Mouse (Mus musculus) layer of hippocampus, postnatal 14 days (tissue): ENCODE measurements around the gene Phf19. TPM values are rescaled to one million over a fixed set of nuclear protein-coding genes. Genes with fewer than 3 reads are reported as not detected.

ENCODE experiments used
- DNase-seq, 2 experiments: peaks; one replicate each; pipeline ENCODE4 v3.0.0; 2021 to 2022; ENCODE audit warnings: low spot score in 2 of 2, mixed read lengths in 1 of 2
- total RNA-seq, 2 experiments: library from RNA; stranded (reverse); gene quantifications; 2 replicates each; pipeline ENCODE4 v1.2.3; 2021

Phf19 gene
- total RNA-seq, 2 experiments from 2014 or later: 1.0 to 2.2 TPM

- DNase-seq: no peak
Observed at GRCm38 (mm10) chr2:34940246-34940645, 26.4 kb upstream of the Phf19 start.

- no peak for DNase-seq
Observed at GRCm38 (mm10) chr2:34938269-34939208, 24.7 kb upstream of the Phf19 start.

GRCm38 (mm10) chr2:34937460-34937859 lies 23.6 kb upstream of the Phf19 start:
- no peak for DNase-seq

GRCm38 (mm10) chr2:34927320-34927719 lies 13.5 kb upstream of the Phf19 start:
- DNase-seq: no peak

GRCm38 (mm10) chr2:34922729-34923128 lies 8.9 kb upstream of the Phf19 start:
- no peak for DNase-seq

- DNase-seq: no peak
Observed at GRCm38 (mm10) chr2:34920144-34920543, 6.3 kb upstream of the Phf19 start.

- DNase-seq: no peak
Observed at GRCm38 (mm10) chr2:34915103-34915502, 1.3 kb upstream of the Phf19 start.

GRCm38 (mm10) chr2:34914823-34915082 lies 927 bp upstream of the Phf19 start:
- no peak for DNase-seq

- DNase-seq: peak in 1 of 2 experiments; percentile 18
Observed at GRCm38 (mm10) chr2:34914069-34914822, 420 bp upstream of the Phf19 start.

- no peak for DNase-seq
Observed at GRCm38 (mm10) chr2:34912613-34913012, 1.2 kb downstream of the Phf19 start.

GRCm38 (mm10) chr2:34911871-34912270 lies 2.0 kb downstream of the Phf19 start:
- no peak for DNase-seq

GRCm38 (mm10) chr2:34909719-34910118 lies 4.1 kb downstream of the Phf19 start:
- DNase-seq: no peak

GRCm38 (mm10) chr2:34906861-34907604 lies 6.8 kb downstream of the Phf19 start:
- peak in 1 of 2 experiments; percentile 27 for DNase-seq

- no peak for DNase-seq
Observed at GRCm38 (mm10) chr2:34906426-34906825, 7.4 kb downstream of the Phf19 start.

- peak; percentile 97 to 99 for DNase-seq
Observed at GRCm38 (mm10) chr2:34904849-34905542, 8.8 kb downstream of the Phf19 start.

- DNase-seq: no peak
Observed at GRCm38 (mm10) chr2:34903652-34904405, 10.0 kb downstream of the Phf19 start.

- no peak for DNase-seq
Observed at GRCm38 (mm10) chr2:34903191-34903590, 10.6 kb downstream of the Phf19 start.

GRCm38 (mm10) chr2:34902731-34903130 lies 11.1 kb downstream of the Phf19 start:
- DNase-seq: no peak

- DNase-seq: no peak
Observed at GRCm38 (mm10) chr2:34901726-34902125, 12.1 kb downstream of the Phf19 start.

- no peak for DNase-seq
Observed at GRCm38 (mm10) chr2:34900412-34900811, 13.4 kb downstream of the Phf19 start.
